Mouse (Mus musculus) stomach, embryonic 16.5 days (tissue): ENCODE results near the gene Rab1b. TPM values are rescaled to one million over a fixed set of nuclear protein-coding genes. Genes with fewer than 3 reads are reported as not detected.

Experiments used
- ATAC-seq: fragments of 200-750 bp; cut with Nextera tagmentation; 2 replicates; pipeline ENCODE4 v1.8.0; 2017; ENCODE audit warnings: moderate number of reproducible peaks, moderate TSS enrichment; ENCODE audit not compliant: insufficient read depth, low FRiP score
- H3K27ac ChIP-seq: fragments of 300-500 bp; sonication (generic); 2 replicates; pipeline ENCODE4 v1.5.1; 2014; ENCODE audit warnings: low read length
- H3K27me3 ChIP-seq: fragments of 300-500 bp; sonication (generic); 2 replicates; pipeline ENCODE4 v1.6.1; 2014; ENCODE audit warnings: low read length, control low read depth, mixed read lengths; ENCODE audit not compliant: control insufficient read depth, insufficient read depth
- H3K36me3 ChIP-seq: fragments of 300-500 bp; sonication (generic); 2 replicates; pipeline ENCODE4 v1.6.1; 2014; ENCODE audit warnings: low read length; ENCODE audit not compliant: control insufficient read depth, insufficient read depth
- H3K4me1 ChIP-seq: fragments of 300-500 bp; sonication (generic); 2 replicates; pipeline ENCODE4 v1.6.1; 2014; ENCODE audit warnings: low read length, control low read depth, mixed read lengths; ENCODE audit not compliant: control insufficient read depth, insufficient read depth
- H3K4me2 ChIP-seq: fragments of 300-500 bp; sonication (generic); 2 replicates; pipeline ENCODE4 v1.6.1; 2014; ENCODE audit warnings: low read depth, low read length, mixed read lengths
- H3K4me3 ChIP-seq: fragments of 300-500 bp; sonication (generic); replicated peaks from 2 replicates; pipeline ENCODE4 v1.5.1; 2014; ENCODE audit warnings: mild to moderate bottlenecking, low read length
- H3K9ac ChIP-seq: fragments of 300-500 bp; sonication (generic); 2 replicates; pipeline ENCODE4 v1.6.1; 2014; ENCODE audit warnings: low read length
- H3K9me3 ChIP-seq: fragments of 300-500 bp; sonication (generic); replicated peaks from 2 replicates; pipeline ENCODE4 v1.6.1; 2016; ENCODE audit warnings: low read length, control low read depth; ENCODE audit not compliant: control insufficient read depth
- whole genome bisulfite sequencing: fragments of 180-500 bp; shearing (Covaris S2); extraction: QIAGEN DNeasy Blood & Tissue Kit; methylation state at CpG from one replicate; pipeline ENCODE4 v1.1.7; 2014; 5-methylcytosine and 5-hydroxymethylcytosine counted together
- polyA plus RNA-seq: library from polyadenylated mRNA; unstranded; fragments of >200 nt; fragmentation: Nextera tagmentation; extraction: Ambion mirVana; gene quantifications from 2 replicates; pipeline ENCODE4 v1.2.1, GENCODE M21; 2015

Gene Rab1b
- polyA plus RNA-seq, 1 experiment from 2014 or later = 240 TPM

DNA sequence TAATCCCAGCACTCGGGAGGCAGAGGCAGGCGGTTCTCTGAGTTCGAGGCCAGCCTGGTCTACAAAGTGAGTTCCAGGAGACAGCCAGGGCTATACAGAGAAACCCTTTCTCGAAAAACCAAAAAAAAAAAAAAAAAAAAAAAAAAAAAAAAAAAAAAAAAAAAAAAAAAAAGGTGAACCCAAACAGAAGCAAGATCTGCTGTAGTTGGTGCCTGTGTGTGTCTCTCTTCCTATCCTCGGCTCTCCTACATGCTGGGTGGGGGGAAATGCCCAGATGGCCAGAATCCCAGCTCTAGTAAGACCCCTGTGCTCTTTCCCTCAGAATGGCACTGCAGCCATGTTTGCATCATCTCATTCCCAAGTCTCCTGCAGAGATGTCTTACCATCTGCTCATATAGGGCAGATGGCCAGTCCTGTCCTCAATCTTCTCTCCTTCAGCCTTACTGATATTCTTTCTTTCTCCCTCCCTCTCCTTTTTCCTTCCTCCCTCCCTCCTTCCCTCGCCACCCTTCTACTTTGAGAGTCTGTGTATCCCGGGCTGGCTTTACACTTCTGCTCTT, 17.3 kb upstream of the Rab1b start:
- H3K9ac ChIP-seq = no peak overlapping the region
- no peak for ATAC-seq
- H3K36me3 ChIP-seq = no peaks in the 10 kb centered on the region
- no peaks in the 10 kb centered on the region for H3K9me3 ChIP-seq
- H3K4me1 ChIP-seq = no peaks in the 10 kb centered on the region
- WGBS = 66% methylated on average over 7 of the region's 7 CpGs
- H3K27ac ChIP-seq = no peak overlapping the region
- H3K4me3 ChIP-seq = no peak overlapping the region
- no peak overlapping the region for H3K4me2 ChIP-seq
- no peaks in the 10 kb centered on the region for H3K27me3 ChIP-seq

- no peaks in the 10 kb centered on the region for H3K9me3 ChIP-seq
- no peak overlapping the region for H3K27ac ChIP-seq
- no peak overlapping the region for H3K4me2 ChIP-seq
- no peaks in the 10 kb centered on the region for H3K27me3 ChIP-seq
- H3K4me3 ChIP-seq = no peak overlapping the region
- no peaks in the 10 kb centered on the region for H3K4me1 ChIP-seq
- no peak for ATAC-seq
- no peaks in the 10 kb centered on the region for H3K36me3 ChIP-seq
- no peak overlapping the region for H3K9ac ChIP-seq
- 81% methylated on average over 3 of the region's 3 CpGs for WGBS
Observed at GRCm38 (mm10) chr19:5123241-5123640, 16.4 kb upstream of the Rab1b start.

- 67% methylated on average over 10 of the region's 10 CpGs for WGBS
- no peak overlapping the region for H3K9ac ChIP-seq
- H3K4me3 ChIP-seq = no peak overlapping the region
- no peaks in the 10 kb centered on the region for H3K27me3 ChIP-seq
- H3K27ac ChIP-seq = no peak overlapping the region
- no peak overlapping the region for H3K4me2 ChIP-seq
- H3K4me1 ChIP-seq = no peaks in the 10 kb centered on the region
- H3K9me3 ChIP-seq = no peaks in the 10 kb centered on the region
- no peaks in the 10 kb centered on the region for H3K36me3 ChIP-seq
- no peak for ATAC-seq
Observed at GRCm38 (mm10) chr19:5122492-5122891, 15.6 kb upstream of the Rab1b start.

GRCm38 (mm10) chr19:5118384-5118698, 11.5 kb upstream of the Rab1b start, which contains the start of gene Klc2:
Gene Klc2, minus strand, starts transcription at chr19:5118560.
- Histone ChIP-seq H3K36me3 (no peaks in the 10 kb centered on the region), H3K4me2 (peak within 1 kb of the TSS; percentile 87), H3K4me3 (peak within 1 kb of the TSS; percentile 87), H3K4me1 (peaks cover 8% of the 10 kb centered on the region; the same call in 1 of the 2 replicates), H3K27ac (peak within 1 kb of the TSS; percentile 91), H3K9me3 (no peaks in the 10 kb centered on the region), H3K27me3 (no peaks in the 10 kb centered on the region), H3K9ac (peak within 1 kb of the TSS; percentile 83)
- WGBS = 1% methylated on average over 18 of the region's 18 CpGs
- peak; percentile 92; the same call in 1 of the 2 replicates for ATAC-seq

- under 1% methylated on average over 81 of the region's 83 CpGs for WGBS
- no peaks in the 10 kb centered on the region for H3K36me3 ChIP-seq
Observed at GRCm38 (mm10) chr19:5117494-5118383, 10.9 kb upstream of the Rab1b start.

DNA sequence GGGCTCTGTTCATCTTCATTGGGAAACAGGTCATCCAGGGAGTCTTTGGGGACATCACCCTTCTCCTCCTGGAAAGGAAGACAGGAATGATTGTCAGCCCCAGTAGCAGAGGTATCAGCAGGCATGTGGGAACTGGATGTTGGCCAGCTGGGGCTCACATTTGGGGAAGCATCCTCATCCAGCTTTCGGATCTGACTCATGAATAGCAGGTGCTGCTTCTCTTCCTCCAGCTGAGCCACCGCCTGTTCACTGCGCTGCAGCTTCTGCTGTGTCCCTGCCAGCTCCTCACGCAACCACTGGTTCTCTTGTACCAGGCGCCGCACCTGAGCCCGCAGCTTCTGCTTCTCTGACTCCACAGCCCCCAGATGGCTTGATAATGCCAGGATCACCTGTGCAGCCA, 6.9 kb upstream of the Rab1b start:
- peaks cover 6% of the 10 kb centered on the region; the same call in 1 of the 2 replicates for H3K36me3 ChIP-seq
- 95% methylated on average over 7 of the region's 7 CpGs for WGBS

More at GRCm38 (mm10) chr19:5117494-5118383, 10.9 kb upstream of the Rab1b start:
- Histone ChIP-seq H3K4me2 (peak overlapping the region; percentile 87), H3K27ac (peak overlapping the region; percentile 91), H3K27me3 (no peaks in the 10 kb centered on the region), H3K9me3 (no peaks in the 10 kb centered on the region), H3K4me1 (peaks cover 8% of the 10 kb centered on the region; the same call in 1 of the 2 replicates), H3K9ac (peak overlapping the region; percentile 83), H3K4me3 (peak overlapping the region; percentile 87)
- ATAC-seq = peak; percentile 89

DNA sequence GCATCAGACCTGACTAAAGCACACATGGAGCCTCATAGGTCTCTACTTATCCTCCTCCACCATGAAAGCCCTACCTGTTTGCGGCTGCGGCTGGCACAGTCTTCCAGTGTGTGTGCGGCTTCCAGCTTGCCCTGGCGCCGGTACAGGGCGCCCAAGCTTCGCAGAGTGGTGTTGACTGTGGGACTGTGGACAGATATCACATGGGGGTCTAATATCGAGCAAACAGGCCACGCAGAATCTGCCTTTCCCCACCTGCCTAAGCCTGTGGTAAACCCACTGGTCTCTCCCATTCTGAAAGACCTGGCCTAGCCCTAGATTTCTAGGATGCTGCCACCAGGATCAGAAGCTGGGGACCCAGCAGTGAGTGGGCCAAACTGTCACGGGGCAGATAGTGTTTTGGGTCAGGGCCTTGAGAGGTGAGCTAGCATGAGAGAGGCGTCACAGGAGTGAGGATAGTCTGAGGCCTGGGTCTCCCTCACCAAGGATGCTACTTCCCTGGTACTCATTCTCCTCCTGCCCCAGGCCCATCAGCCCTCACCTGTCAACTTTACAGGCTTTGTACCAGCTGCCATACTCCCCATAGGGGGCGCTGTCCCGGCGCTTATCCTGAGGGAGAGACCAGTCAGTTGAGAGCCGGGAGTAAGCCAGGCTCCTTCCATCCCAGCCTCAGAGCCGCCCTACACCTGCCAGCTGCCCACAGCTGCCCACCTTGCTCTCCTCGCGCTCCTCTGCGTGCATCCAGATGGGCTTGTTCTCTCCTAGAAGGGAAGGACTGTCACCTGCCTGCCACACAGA, 3.0 kb upstream of the Rab1b start:
- H3K4me3 ChIP-seq = no peak overlapping the region
- peaks cover 8% of the 10 kb centered on the region for H3K36me3 ChIP-seq
- no peaks in the 10 kb centered on the region for H3K27me3 ChIP-seq
- no peak for ATAC-seq
- no peak overlapping the region for H3K4me2 ChIP-seq
- WGBS = 72% methylated on average over 19 of the region's 19 CpGs
- no peak overlapping the region; the same call in 1 of the 2 replicates for H3K27ac ChIP-seq
- H3K9ac ChIP-seq = no peak overlapping the region
- H3K9me3 ChIP-seq = no peaks in the 10 kb centered on the region
- peaks cover 16% of the 10 kb centered on the region for H3K4me1 ChIP-seq

More for the DNA sequence above, 6.9 kb upstream of the Rab1b start:
- Histone ChIP-seq H3K27me3 (no peaks in the 10 kb centered on the region), H3K9me3 (no peaks in the 10 kb centered on the region), H3K9ac (no peak overlapping the region), H3K4me2 (no peak overlapping the region), H3K4me1 (peaks cover 8% of the 10 kb centered on the region; the same call in 1 of the 2 replicates), H3K4me3 (no peak overlapping the region), H3K27ac (no peak overlapping the region)
- ATAC-seq = no peak

- 0 out of 2 replicates have a peak, but pooled peaks have one; percentile 9 for ATAC-seq
- 52% methylated on average over 4 of the region's 4 CpGs for WGBS
- Histone ChIP-seq H3K4me3 (no peak overlapping the region), H3K9me3 (no peaks in the 10 kb centered on the region), H3K9ac (no peak overlapping the region), H3K27me3 (no peaks in the 10 kb centered on the region), H3K4me1 (peaks cover 16% of the 10 kb centered on the region), H3K4me2 (no peak overlapping the region), H3K27ac (peak overlapping the region; percentile 31; the same call in 1 of the 2 replicates), H3K36me3 (peaks cover 18% of the 10 kb centered on the region)
Observed at GRCm38 (mm10) chr19:5108702-5109101, 1.8 kb upstream of the Rab1b start.
